Mouse (Mus musculus) T-cell, adult 66 days (primary cell): Measurements from ENCODE around the gene Dnase1l3. TPM values are rescaled to one million over a fixed set of nuclear protein-coding genes. Genes with fewer than 3 reads are reported as not detected.

Experiments
- total RNA-seq, 2 experiments: library from RNA; stranded (reverse); gene quantifications; 3 replicates in 1 of 2; 4 replicates in 1 of 2; pipeline ENCODE4 v1.2.4; 2023

The Dnase1l3 gene
- 1 to 10 TPM in 1 of 2 experiments, under 1 TPM in 1; 0.86 to 2.1 TPM for total RNA-seq

DNA sequence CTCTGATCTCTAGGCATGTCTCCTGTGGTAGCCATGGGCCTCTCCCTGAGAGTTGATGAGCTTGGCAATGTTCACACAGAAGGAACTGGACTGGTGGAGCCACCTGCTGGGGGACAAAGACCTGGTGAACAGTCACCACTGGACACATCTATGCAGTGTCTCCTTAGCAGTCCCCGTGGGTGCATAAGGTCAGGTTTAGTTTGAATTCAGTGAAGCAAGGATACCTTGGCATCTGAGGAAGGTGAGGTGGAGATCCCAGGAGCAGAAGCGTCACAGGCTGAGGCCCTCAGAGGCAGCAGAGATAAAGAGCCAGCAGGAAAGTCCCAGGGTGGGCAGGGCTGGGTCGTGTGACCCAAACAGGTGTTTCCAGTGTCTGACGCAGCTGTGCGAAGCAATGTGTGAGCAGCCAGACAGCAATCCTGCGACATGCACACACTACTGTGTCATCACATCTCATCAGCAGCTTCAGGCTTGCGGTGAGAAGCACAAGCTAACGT lies at the start of gene Dnase1l3:
Gene Dnase1l3, minus strand, starts transcription at position 303 of the 497 bp plus-strand sequence.

GRCm38 (mm10) chr14:8002432-8003092 lies 8.2 kb upstream of the Dnase1l3 start, which contains the start of gene Abhd6:
Gene Abhd6, plus strand, starts transcription at chr14:8002902.

GRCm38 (mm10) chr14:7957049-7957448 lies 37.3 kb downstream of the Dnase1l3 start, which contains the start of gene Gm45521:
Gene Gm45521, plus strand, starts transcription at chr14:7957288.

Other genes with a start within 250 kb of the Dnase1l3 start
- gene Gm26661, start 203.0 kb downstream of the Dnase1l3 start, total RNA-seq, result not detected
- gene Flnb, start 176.6 kb downstream of the Dnase1l3 start, total RNA-seq, result 10 to 100 TPM; 31.6 to 32.7 TPM
- gene Gm45521, start 37.3 kb downstream of the Dnase1l3 start, total RNA-seq, result not detected
- 10 to 100 TPM; 12.2 to 14.4 TPM for gene Abhd6, start 8.3 kb upstream of the Dnase1l3 start, total RNA-seq
- gene Rpp14, start 85.8 kb upstream of the Dnase1l3 start, total RNA-seq, result 10 to 100 TPM; 11.6 to 13.8 TPM
- 10 to 100 TPM; 54.1 to 55.1 TPM for gene Pxk, start 103.6 kb upstream of the Dnase1l3 start, total RNA-seq
- gene Pdhb, start 178.5 kb upstream of the Dnase1l3 start, total RNA-seq, result 100 to 1,000 TPM; 124 to 150 TPM
- gene Kctd6, start 219.6 kb upstream of the Dnase1l3 start, total RNA-seq, result 10 to 100 TPM; 11.2 to 13.1 TPM